Mouse (Mus musculus) G1E (cell line): ENCODE data around the gene Retreg3.

ENCODE experiments used
- CTCF ChIP-seq: IDR thresholded peaks from 2 replicates; pipeline ENCODE4 v1.5.1; 2012; ENCODE audit warnings: low read depth, low read length, inconsistent platforms, mixed read lengths
- GATA1 ChIP-seq: IDR thresholded peaks from 2 replicates; pipeline ENCODE4 v1.6.1; 2012; ENCODE audit warnings: borderline replicate concordance, low read length, inconsistent platforms, mixed read lengths
- POLR2AphosphoS5 ChIP-seq: IDR thresholded peaks from 2 replicates; pipeline ENCODE4 v1.6.1; 2012; ENCODE audit warnings: low read depth, low read length, inconsistent platforms; ENCODE audit not compliant: insufficient replicate concordance
- TAL1 ChIP-seq: conservative IDR thresholded peaks from 2 replicates; pipeline ENCODE4 v1.6.1; 2012; ENCODE audit warnings: low read depth, low read length, inconsistent platforms, mixed read lengths

GRCm38 (mm10) chr11:101161551-101161950 is 41.9 kb upstream of the Retreg3 start:
- TF ChIP-seq CTCF (no peak), POLR2AphosphoS5 (no peak), TAL1 (no peak), GATA1 (no peak)
